Mouse (Mus musculus) midbrain, embryonic 12.5 days (tissue): ENCODE measurements at regions not wholly inside any gene's neighbourhood (a gene's known extent, or its start where the extent isn't known, plus 50 kb on each side); places are given as distances from the start of the nearest gene placed in this dataset.

Source experiments
- ATAC-seq: fragments of 200-750 bp; cut with Nextera tagmentation; 2 replicates; pipeline ENCODE4 v1.8.0; 2017; ENCODE audit warnings: low read depth, moderate TSS enrichment, moderate library complexity; ENCODE audit not compliant: low FRiP score
- H3K27ac ChIP-seq: fragments of 300-500 bp; sonication (generic); replicated peaks from 2 replicates; pipeline ENCODE4 v1.5.1; 2016; ENCODE audit warnings: mild to moderate bottlenecking
- H3K27me3 ChIP-seq: fragments of 300-500 bp; sonication (generic); 2 replicates; pipeline ENCODE4 v1.6.1; 2016; ENCODE audit warnings: mild to moderate bottlenecking
- H3K36me3 ChIP-seq: fragments of 300-500 bp; sonication (generic); 2 replicates; pipeline ENCODE4 v1.6.1; 2016
- H3K4me1 ChIP-seq: fragments of 300-500 bp; sonication (generic); 2 replicates; pipeline ENCODE4 v1.6.1; 2016
- H3K4me2 ChIP-seq: fragments of 300-500 bp; sonication (generic); replicated peaks from 2 replicates; pipeline ENCODE4 v1.6.1; 2016; ENCODE audit warnings: mild to moderate bottlenecking, moderate library complexity
- H3K4me3 ChIP-seq: fragments of 300-500 bp; sonication (generic); 2 replicates; pipeline ENCODE4 v1.5.1; 2016; ENCODE audit warnings: mild to moderate bottlenecking
- H3K9ac ChIP-seq: fragments of 300-500 bp; sonication (generic); replicated peaks from 2 replicates; pipeline ENCODE4 v1.6.1; 2016; ENCODE audit warnings: mild to moderate bottlenecking, moderate library complexity
- H3K9me3 ChIP-seq: fragments of 300-500 bp; sonication (generic); 2 replicates; pipeline ENCODE4 v1.6.1; 2016; ENCODE audit warnings: mild to moderate bottlenecking
- WGBS: fragments of 180-500 bp; shearing (Covaris S2); methylation state at CpG from one replicate; pipeline ENCODE4 v1.1.7; 2016; 5-methylcytosine and 5-hydroxymethylcytosine counted together

- H3K27ac ChIP-seq: no peak overlapping the region
- no peak overlapping the region for H3K4me3 ChIP-seq
- H3K27me3 ChIP-seq: no peaks in the 10 kb centered on the region
- no peak overlapping the region for H3K9ac ChIP-seq
- WGBS: 10% methylated on average over 11 of the region's 11 CpGs
- H3K9me3 ChIP-seq: no peaks in the 10 kb centered on the region
- peak; percentile 76 for ATAC-seq
- no peaks in the 10 kb centered on the region for H3K36me3 ChIP-seq
- no peak overlapping the region for H3K4me2 ChIP-seq
- H3K4me1 ChIP-seq: no peaks in the 10 kb centered on the region
Observed at GRCm38 (mm10) chr10:99641784-99642183, 117.7 kb downstream of the Csl start.

- Histone ChIP-seq H3K9me3 (no peaks in the 10 kb centered on the region), H3K4me3 (no peak overlapping the region), H3K27me3 (no peaks in the 10 kb centered on the region), H3K9ac (no peak overlapping the region), H3K36me3 (no peaks in the 10 kb centered on the region), H3K4me2 (no peak overlapping the region), H3K4me1 (no peaks in the 10 kb centered on the region), H3K27ac (no peak overlapping the region)
- ATAC-seq: no peak; the same call in 1 of the 2 replicates
- 71% methylated on average over 4 of the region's 4 CpGs for WGBS
Observed at GRCm38 (mm10) chr10:99642201-99642827, 117.1 kb downstream of the Csl start.

- no peaks in the 10 kb centered on the region for H3K36me3 ChIP-seq
- WGBS: 52% methylated on average over 2 of the region's 2 CpGs
- no peak for ATAC-seq
- no peak overlapping the region for H3K4me2 ChIP-seq
- H3K27ac ChIP-seq: no peak overlapping the region
- no peak overlapping the region for H3K9ac ChIP-seq
- H3K4me3 ChIP-seq: no peak overlapping the region
- no peaks in the 10 kb centered on the region for H3K9me3 ChIP-seq
- H3K4me1 ChIP-seq: no peaks in the 10 kb centered on the region
- no peaks in the 10 kb centered on the region for H3K27me3 ChIP-seq
Observed at GRCm38 (mm10) chr10:99644981-99645380, 114.5 kb downstream of the Csl start.

GRCm38 (mm10) chr10:99652011-99652410 lies 107.4 kb downstream of the Csl start:
- H3K9me3 ChIP-seq: no peaks in the 10 kb centered on the region
- H3K4me1 ChIP-seq: no peaks in the 10 kb centered on the region
- ATAC-seq: no peak
- H3K27ac ChIP-seq: no peak overlapping the region
- H3K36me3 ChIP-seq: no peaks in the 10 kb centered on the region
- 93% methylated on average over 1 of the region's 1 CpGs for WGBS
- no peak overlapping the region for H3K4me3 ChIP-seq
- no peaks in the 10 kb centered on the region for H3K27me3 ChIP-seq
- H3K9ac ChIP-seq: no peak overlapping the region
- H3K4me2 ChIP-seq: no peak overlapping the region

GRCm38 (mm10) chr10:99654284-99654683 lies 105.2 kb downstream of the Csl start:
- Histone ChIP-seq H3K4me1 (no peaks in the 10 kb centered on the region), H3K27ac (no peak overlapping the region), H3K36me3 (no peaks in the 10 kb centered on the region), H3K9me3 (no peaks in the 10 kb centered on the region), H3K4me3 (no peak overlapping the region), H3K4me2 (no peak overlapping the region), H3K9ac (no peak overlapping the region), H3K27me3 (no peaks in the 10 kb centered on the region)
- no peak for ATAC-seq
- 84% methylated on average over 4 of the region's 4 CpGs for WGBS

GRCm38 (mm10) chr10:99676557-99677098 lies 82.8 kb downstream of the Csl start:
- Histone ChIP-seq H3K9me3 (no peaks in the 10 kb centered on the region), H3K4me2 (no peak overlapping the region), H3K27ac (no peak overlapping the region), H3K36me3 (no peaks in the 10 kb centered on the region), H3K4me3 (no peak overlapping the region), H3K9ac (no peak overlapping the region), H3K27me3 (no peaks in the 10 kb centered on the region), H3K4me1 (peaks cover 1% of the 10 kb centered on the region; the same call in 1 of the 2 replicates)
- no peak for ATAC-seq
- 85% methylated on average over 3 of the region's 3 CpGs for WGBS

- Histone ChIP-seq H3K36me3 (no peaks in the 10 kb centered on the region), H3K9me3 (no peaks in the 10 kb centered on the region), H3K27me3 (no peaks in the 10 kb centered on the region), H3K4me1 (peaks cover 6% of the 10 kb centered on the region; the same call in 1 of the 2 replicates), H3K27ac (no peak overlapping the region), H3K4me2 (no peak overlapping the region), H3K4me3 (no peak overlapping the region), H3K9ac (no peak overlapping the region)
- WGBS: 80% methylated on average over 9 of the region's 9 CpGs
- no peak for ATAC-seq
Observed at GRCm38 (mm10) chr10:99678096-99678495, 81.4 kb downstream of the Csl start.

- no peak overlapping the region for H3K9ac ChIP-seq
- WGBS: 80% methylated on average over 6 of the region's 6 CpGs
- no peak overlapping the region for H3K27ac ChIP-seq
- H3K9me3 ChIP-seq: no peaks in the 10 kb centered on the region
- H3K4me3 ChIP-seq: no peak overlapping the region
- peaks cover 8% of the 10 kb centered on the region; the same call in 1 of the 2 replicates for H3K4me1 ChIP-seq
- H3K36me3 ChIP-seq: no peaks in the 10 kb centered on the region
- H3K4me2 ChIP-seq: no peak overlapping the region
- ATAC-seq: no peak
- no peaks in the 10 kb centered on the region for H3K27me3 ChIP-seq
Observed at GRCm38 (mm10) chr10:99679813-99680212, 79.6 kb downstream of the Csl start.

GRCm38 (mm10) chr10:99681932-99682331 lies 77.5 kb downstream of the Csl start:
- Histone ChIP-seq H3K4me2 (no peak overlapping the region), H3K36me3 (no peaks in the 10 kb centered on the region), H3K9ac (no peak overlapping the region), H3K4me1 (peaks cover 8% of the 10 kb centered on the region; the same call in 1 of the 2 replicates), H3K4me3 (no peak overlapping the region), H3K9me3 (no peaks in the 10 kb centered on the region), H3K27me3 (no peaks in the 10 kb centered on the region), H3K27ac (no peak overlapping the region)
- WGBS: 47% methylated on average over 4 of the region's 4 CpGs
- ATAC-seq: peak; percentile 47; the same call in 1 of the 2 replicates

GRCm38 (mm10) chr10:99682350-99682749 lies 77.1 kb downstream of the Csl start:
- ATAC-seq: peak; percentile 69; the same call in 1 of the 2 replicates
- H3K4me2 ChIP-seq: no peak overlapping the region
- no peaks in the 10 kb centered on the region for H3K36me3 ChIP-seq
- H3K9me3 ChIP-seq: no peaks in the 10 kb centered on the region
- H3K27ac ChIP-seq: no peak overlapping the region
- 74% methylated on average over 9 of the region's 9 CpGs for WGBS
- no peak overlapping the region for H3K4me3 ChIP-seq
- H3K27me3 ChIP-seq: no peaks in the 10 kb centered on the region
- no peak overlapping the region for H3K9ac ChIP-seq
- peaks cover 8% of the 10 kb centered on the region; the same call in 1 of the 2 replicates for H3K4me1 ChIP-seq

GRCm38 (mm10) chr10:99683310-99683709 lies 76.1 kb downstream of the Csl start:
- 10% methylated on average over 3 of the region's 3 CpGs for WGBS
- H3K27me3 ChIP-seq: no peaks in the 10 kb centered on the region

GRCm38 (mm10) chr10:99685911-99686310 lies 73.5 kb downstream of the Csl start:
- Histone ChIP-seq H3K9me3 (no peaks in the 10 kb centered on the region), H3K9ac (no peak overlapping the region), H3K27ac (no peak overlapping the region), H3K4me2 (no peak overlapping the region), H3K36me3 (no peaks in the 10 kb centered on the region), H3K4me1 (peaks cover 8% of the 10 kb centered on the region; the same call in 1 of the 2 replicates), H3K27me3 (no peaks in the 10 kb centered on the region), H3K4me3 (no peak overlapping the region)
- WGBS: 58% methylated on average over 5 of the region's 5 CpGs
- no peak for ATAC-seq

More at GRCm38 (mm10) chr10:99683310-99683709, 76.1 kb downstream of the Csl start:
- H3K4me3 ChIP-seq: no peak overlapping the region
- no peak for ATAC-seq
- H3K4me2 ChIP-seq: no peak overlapping the region
- no peak overlapping the region for H3K27ac ChIP-seq
- peaks cover 8% of the 10 kb centered on the region; the same call in 1 of the 2 replicates for H3K4me1 ChIP-seq
- H3K36me3 ChIP-seq: no peaks in the 10 kb centered on the region
- H3K9me3 ChIP-seq: no peaks in the 10 kb centered on the region
- H3K9ac ChIP-seq: no peak overlapping the region
